Mouse (Mus musculus) limb, embryonic 14.5 days (tissue): Measurements from ENCODE around the gene Scyl1. TPM values are rescaled to one million over a fixed set of nuclear protein-coding genes. Genes with fewer than 3 reads are reported as not detected.

Source experiments
- ATAC-seq: fragments of 200-750 bp; cut with Nextera tagmentation; 2 replicates; pipeline ENCODE4 v1.8.0; 2017; ENCODE audit warnings: low read depth, moderate number of reproducible peaks, moderate TSS enrichment; ENCODE audit not compliant: low FRiP score
- DNase-seq: peaks from one replicate; pipeline ENCODE4 v3.0.0-alpha.2; 2015; ENCODE audit warnings: low spot score
- H3K27ac ChIP-seq: fragments of 300-500 bp; sonication (generic); replicated peaks from 2 replicates; pipeline ENCODE4 v1.5.1; 2014; ENCODE audit warnings: low read depth, mild to moderate bottlenecking, low read length, moderate library complexity, mixed read lengths
- H3K27me3 ChIP-seq: fragments of 300-500 bp; sonication (generic); 2 replicates; pipeline ENCODE4 v1.6.1; 2014; ENCODE audit warnings: low read length, mixed read lengths; ENCODE audit not compliant: control insufficient read depth, insufficient read depth
- H3K36me3 ChIP-seq: fragments of 300-500 bp; sonication (generic); 2 replicates; pipeline ENCODE4 v1.6.1; 2014; ENCODE audit warnings: mild to moderate bottlenecking, low read length, moderate library complexity, mixed read lengths; ENCODE audit not compliant: control insufficient read depth, insufficient read depth
- H3K4me1 ChIP-seq: fragments of 300-500 bp; sonication (generic); 2 replicates; pipeline ENCODE4 v1.6.1; 2014; ENCODE audit warnings: antibody characterized with exemption, low read length, mixed read lengths; ENCODE audit not compliant: control insufficient read depth, insufficient read depth
- H3K4me2 ChIP-seq: fragments of 300-500 bp; sonication (generic); replicated peaks from 2 replicates; pipeline ENCODE4 v1.6.1; 2014; ENCODE audit warnings: low read depth, mild to moderate bottlenecking, low read length, moderate library complexity; ENCODE audit not compliant: severe bottlenecking
- H3K4me3 ChIP-seq: fragments of 300-500 bp; sonication (generic); replicated peaks from 2 replicates; pipeline ENCODE4 v1.5.1; 2014; ENCODE audit warnings: low read length
- H3K9ac ChIP-seq: fragments of 300-500 bp; sonication (generic); 2 replicates; pipeline ENCODE4 v1.6.1; 2014; ENCODE audit warnings: mild to moderate bottlenecking, low read depth, low read length, moderate library complexity; ENCODE audit not compliant: severe bottlenecking
- H3K9me3 ChIP-seq: fragments of 300-500 bp; sonication (generic); 2 replicates; pipeline ENCODE4 v1.6.1; 2016; ENCODE audit warnings: low read length; ENCODE audit not compliant: control insufficient read depth
- POLR2A ChIP-seq: fragments of 200-500 bp; IDR thresholded peaks from 2 replicates; pipeline ENCODE4 v1.8.0; 2012; ENCODE audit warnings: inconsistent platforms, mild to moderate bottlenecking, moderate library complexity, borderline replicate concordance; ENCODE audit not compliant: insufficient read depth, insufficient read length; ENCODE audit errors: extremely low read depth
- WGBS: fragments of 180-500 bp; shearing (Covaris S2); extraction: QIAGEN DNeasy Blood & Tissue Kit; methylation state at CpG from one replicate; pipeline ENCODE4 v1.1.7; 2014; 5-methylcytosine and 5-hydroxymethylcytosine counted together
- polyA plus RNA-seq, 2 experiments: library from polyadenylated mRNA; depleted of rRNA in 1 of 2; stranded (reverse) in 1 of 2; unstranded in 1 of 2; fragments of >200 nt; fragmentation: Nextera tagmentation in 1 of 2; extraction: Ambion mirVana in 1 of 2; gene quantifications; 2 replicates each; pipeline versions ENCODE4 v1.2.1 to v1.2.3; 2012 to 2014

Gene Scyl1
- polyA plus RNA-seq, 2 experiments = 81.1 to 152 TPM

GRCm38 (mm10) chr19:5756321-5756985 lies 14.8 kb downstream of the Scyl1 start:
- no peak for DNase-seq
- ATAC-seq = peak; percentile 28; the same call in 1 of the 2 replicates
- Histone ChIP-seq H3K9ac (peak overlapping the region; percentile 31; the same call in 1 of the 2 replicates), H3K4me3 (0 out of 2 replicates have a peak overlapping the region, but pooled peaks have one; percentile 13), H3K4me2 (peak overlapping the region; percentile 17; the same call in 1 of the 2 replicates), H3K9me3 (no peaks in the 10 kb centered on the region), H3K27ac (no peak overlapping the region), H3K27me3 (peaks cover 26% of the 10 kb centered on the region; the same call in 1 of the 2 replicates), H3K4me1 (peaks cover 6% of the 10 kb centered on the region; the same call in 1 of the 2 replicates), H3K36me3 (peaks cover 78% of the 10 kb centered on the region)
- TF ChIP-seq POLR2A = no peak
- 15% methylated on average over 27 of the region's 29 CpGs for WGBS

- Histone ChIP-seq H3K27me3 (peaks cover 20% of the 10 kb centered on the region), H3K27ac (no peak overlapping the region), H3K36me3 (peaks cover 63% of the 10 kb centered on the region), H3K4me3 (no peak overlapping the region), H3K9ac (no peak overlapping the region), H3K4me2 (peak overlapping the region; percentile 1; the same call in 1 of the 2 replicates), H3K4me1 (peaks cover 7% of the 10 kb centered on the region; the same call in 1 of the 2 replicates), H3K9me3 (no peaks in the 10 kb centered on the region)
- DNase-seq (no peak), ATAC-seq (no peak)
- no peak for TF ChIP-seq POLR2A
- 13% methylated on average over 18 of the region's 20 CpGs for WGBS
Observed at GRCm38 (mm10) chr19:5751742-5752141, 19.5 kb downstream of the Scyl1 start.

- no peaks in the 10 kb centered on the region for H3K9me3 ChIP-seq
- ATAC-seq = no peak; the same call in 1 of the 2 replicates
- no peak overlapping the region for H3K9ac ChIP-seq
- 10% methylated on average over 22 of the region's 22 CpGs for whole genome bisulfite sequencing
- H3K27me3 ChIP-seq = peaks cover 13% of the 10 kb centered on the region
- no peak for DNase-seq
- TF ChIP-seq POLR2A = no peak
- H3K27ac ChIP-seq = no peak overlapping the region
- H3K36me3 ChIP-seq = peaks cover 58% of the 10 kb centered on the region
- no peak overlapping the region for H3K4me2 ChIP-seq
- no peak overlapping the region for H3K4me3 ChIP-seq
- H3K4me1 ChIP-seq = peaks cover 5% of the 10 kb centered on the region
Observed at GRCm38 (mm10) chr19:5750951-5751350, 20.3 kb downstream of the Scyl1 start.

- Histone ChIP-seq H3K4me1 (peaks cover 18% of the 10 kb centered on the region), H3K9ac (no peak overlapping the region), H3K27ac (no peak overlapping the region), H3K4me2 (no peak overlapping the region), H3K4me3 (no peak overlapping the region), H3K9me3 (no peaks in the 10 kb centered on the region), H3K36me3 (peaks cover 49% of the 10 kb centered on the region), H3K27me3 (peaks cover 18% of the 10 kb centered on the region)
- no peak for ATAC-seq
- TF ChIP-seq POLR2A = no peak
- no peak for DNase-seq
- WGBS = 74% methylated on average over 6 of the region's 6 CpGs
Observed at GRCm38 (mm10) chr19:5749476-5749875, 21.7 kb downstream of the Scyl1 start.

GRCm38 (mm10) chr19:5746907-5747363 lies 24.3 kb downstream of the Scyl1 start:
- ATAC-seq (no peak), DNase-seq (no peak)
- no peak overlapping the region for H3K4me2 ChIP-seq
- peaks cover 35% of the 10 kb centered on the region for H3K4me1 ChIP-seq
- H3K9ac ChIP-seq = no peak overlapping the region
- no peak overlapping the region for H3K4me3 ChIP-seq
- H3K27ac ChIP-seq = no peak overlapping the region
- WGBS = 41% methylated on average over 12 of the region's 12 CpGs
- H3K36me3 ChIP-seq = peaks cover 36% of the 10 kb centered on the region
- no peak for TF ChIP-seq POLR2A
- peaks cover 18% of the 10 kb centered on the region for H3K27me3 ChIP-seq
- H3K9me3 ChIP-seq = no peaks in the 10 kb centered on the region
